Mouse (Mus musculus) lung, embryonic 15.5 days (tissue): Measurements from ENCODE around the gene Naip1. TPM values are rescaled to one million over a fixed set of nuclear protein-coding genes. Genes with fewer than 3 reads are reported as not detected.

Experiments used
- polyA plus RNA-seq: library from polyadenylated mRNA; unstranded; fragments of >200 nt; fragmentation: Nextera tagmentation; extraction: Ambion mirVana; gene quantifications from 2 replicates; pipeline ENCODE4 v1.2.1, GENCODE M21; 2015

The Naip1 gene
- polyA plus RNA-seq, 1 experiment from 2014 or later: 0.05 TPM

Other genes with a start within 250 kb of the Naip1 start
- 0.21 and 0.36 TPM in 2 replicates for gene Naip5, start 206.5 kb downstream of the Naip1 start, polyA plus RNA-seq
- gene Naip6, start 135.2 kb downstream of the Naip1 start, polyA plus RNA-seq: 0.20 and 0.25 TPM in 2 replicates
- 65.2 and 65.4 TPM in 2 replicates for gene Gtf2h2, start 39.7 kb upstream of the Naip1 start, polyA plus RNA-seq
- gene Ocln, start 99.8 kb upstream of the Naip1 start, polyA plus RNA-seq: 32.6 and 34.1 TPM in 2 replicates
- 11.1 and 11.7 TPM in 2 replicates for gene Marveld2, start 164.1 kb upstream of the Naip1 start, polyA plus RNA-seq
- 274 and 282 TPM in 2 replicates for gene Ak6, start 198.1 kb upstream of the Naip1 start, polyA plus RNA-seq
- gene Rad17, start 198.2 kb upstream of the Naip1 start, polyA plus RNA-seq: 20.9 and 21.3 TPM in 2 replicates
- gene Taf9, start 198.7 kb upstream of the Naip1 start, polyA plus RNA-seq: 14.3 and 17.8 TPM in 2 replicates
- 9.9 and 10.7 TPM in 2 replicates for gene Ccdc125, start 216.8 kb upstream of the Naip1 start, polyA plus RNA-seq